Mouse (Mus musculus): ENCODE measurements around the gene Rest.

Gene Rest

DNA sequence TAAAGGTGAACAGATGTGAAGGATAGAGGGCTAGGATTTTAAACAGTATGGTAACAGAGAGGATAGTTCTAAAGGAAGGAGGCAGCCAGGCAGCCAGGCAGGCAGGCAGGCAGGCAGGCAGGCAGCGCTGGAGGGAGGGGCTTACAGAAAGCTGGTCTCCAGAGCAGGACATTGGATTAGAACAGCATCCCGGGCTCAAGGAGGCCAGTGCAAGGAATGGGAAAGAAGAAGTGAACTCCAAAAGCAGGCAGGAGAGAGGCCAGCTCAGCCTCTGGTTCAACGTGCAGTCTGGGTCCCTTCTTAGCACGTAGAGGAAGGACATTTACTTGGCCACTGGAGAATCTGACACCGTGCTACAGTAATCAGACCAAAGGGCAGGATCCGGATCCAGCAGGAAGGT lies 5.2 kb upstream of the Rest start:
- in situ Hi-C loops (cut with MboI; ENCODE audit: low pct_unique_long_range_greater_than_20kb in 1 of 2, low sequenced_read_pairs in 2 of 2, unreplicated experiment in 1 of 2), result no loop called here

DNA sequence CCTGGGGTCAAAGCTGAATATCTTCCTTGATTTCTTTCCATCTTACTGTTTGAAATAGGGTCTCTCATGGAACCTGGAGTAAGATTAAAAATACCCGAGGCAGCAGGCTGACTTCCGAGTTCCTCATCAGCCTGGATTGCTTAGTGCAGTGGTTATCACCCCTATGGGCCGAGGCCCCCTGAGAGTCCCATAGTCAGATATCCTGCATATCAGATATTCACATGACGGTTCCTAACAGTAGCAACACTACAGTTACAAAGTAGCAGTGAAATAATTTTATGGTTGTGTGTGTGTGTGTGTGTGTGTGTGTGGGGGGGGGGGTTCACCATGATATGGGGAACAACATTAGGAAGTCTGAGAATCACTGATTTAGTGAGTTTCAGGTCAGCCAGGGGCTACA lies 4.2 kb upstream of the Rest start:
- in situ Hi-C loops (cut with MboI; ENCODE audit: low pct_unique_long_range_greater_than_20kb in 1 of 2, low sequenced_read_pairs in 2 of 2, unreplicated experiment in 1 of 2), result no loop called here

- in situ Hi-C loops (cut with MboI; ENCODE audit: low pct_unique_long_range_greater_than_20kb in 1 of 2, low sequenced_read_pairs in 2 of 2, unreplicated experiment in 1 of 2), result no loop called here
Observed at GRCm38 (mm10) chr5:77262105-77262504, 3.2 kb upstream of the Rest start.

DNA sequence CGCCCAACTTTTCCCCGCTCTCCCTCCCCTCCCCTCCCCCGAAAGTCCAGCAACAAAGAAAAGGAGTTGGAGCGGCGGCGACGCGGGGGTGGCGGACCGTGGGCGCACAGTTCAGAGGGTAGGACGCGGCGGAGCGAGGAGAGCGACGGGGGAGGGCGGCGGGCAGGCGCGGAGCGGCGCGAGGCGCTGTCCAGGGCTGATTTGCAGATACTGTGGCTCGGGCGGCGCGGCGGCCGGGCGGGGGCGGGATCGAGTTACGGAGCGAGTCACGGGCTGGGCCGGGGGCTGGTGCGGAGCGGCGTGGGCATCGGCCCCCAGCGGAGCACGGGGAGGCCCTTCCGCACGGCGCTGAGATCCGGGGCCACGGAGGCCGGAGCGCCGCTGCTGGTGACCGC lies 377 bp downstream of the Rest start:
- in situ Hi-C loops (cut with MboI; ENCODE audit: low pct_unique_long_range_greater_than_20kb in 1 of 2, low sequenced_read_pairs in 2 of 2, unreplicated experiment in 1 of 2), result no loop called here

GRCm38 (mm10) chr5:77266066-77266885 lies 985 bp downstream of the Rest start:
- in situ Hi-C loops (cut with MboI; ENCODE audit: low pct_unique_long_range_greater_than_20kb in 1 of 2, low sequenced_read_pairs in 2 of 2, unreplicated experiment in 1 of 2), result no loop called here

- in situ Hi-C loops (cut with MboI; ENCODE audit: low pct_unique_long_range_greater_than_20kb in 1 of 2, low sequenced_read_pairs in 2 of 2, unreplicated experiment in 1 of 2), result no loop called here
Observed at GRCm38 (mm10) chr5:77266886-77267401, 1.7 kb downstream of the Rest start.

DNA sequence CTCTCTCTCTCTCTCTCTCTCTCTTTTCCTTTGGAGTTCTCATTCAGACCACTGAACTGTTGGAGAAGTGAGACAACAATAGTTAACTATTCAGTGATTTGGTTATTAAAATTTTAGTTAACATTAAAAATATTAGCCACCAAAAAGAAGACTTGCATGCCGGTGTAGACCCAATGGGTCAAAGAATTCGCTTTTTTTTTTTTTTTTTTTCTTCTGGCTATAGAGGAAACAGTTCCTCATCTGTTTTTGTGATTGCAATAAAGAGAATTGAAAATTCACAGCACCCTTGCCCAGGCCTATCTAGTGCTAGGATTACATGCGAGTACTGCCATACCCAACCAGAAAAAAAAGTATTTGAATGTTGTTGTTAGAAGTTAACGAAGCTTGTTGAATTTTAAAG lies 2.1 kb downstream of the Rest start:
- in situ Hi-C loops (cut with MboI; ENCODE audit: low pct_unique_long_range_greater_than_20kb in 1 of 2, low sequenced_read_pairs in 2 of 2, unreplicated experiment in 1 of 2), result no loop called here

DNA sequence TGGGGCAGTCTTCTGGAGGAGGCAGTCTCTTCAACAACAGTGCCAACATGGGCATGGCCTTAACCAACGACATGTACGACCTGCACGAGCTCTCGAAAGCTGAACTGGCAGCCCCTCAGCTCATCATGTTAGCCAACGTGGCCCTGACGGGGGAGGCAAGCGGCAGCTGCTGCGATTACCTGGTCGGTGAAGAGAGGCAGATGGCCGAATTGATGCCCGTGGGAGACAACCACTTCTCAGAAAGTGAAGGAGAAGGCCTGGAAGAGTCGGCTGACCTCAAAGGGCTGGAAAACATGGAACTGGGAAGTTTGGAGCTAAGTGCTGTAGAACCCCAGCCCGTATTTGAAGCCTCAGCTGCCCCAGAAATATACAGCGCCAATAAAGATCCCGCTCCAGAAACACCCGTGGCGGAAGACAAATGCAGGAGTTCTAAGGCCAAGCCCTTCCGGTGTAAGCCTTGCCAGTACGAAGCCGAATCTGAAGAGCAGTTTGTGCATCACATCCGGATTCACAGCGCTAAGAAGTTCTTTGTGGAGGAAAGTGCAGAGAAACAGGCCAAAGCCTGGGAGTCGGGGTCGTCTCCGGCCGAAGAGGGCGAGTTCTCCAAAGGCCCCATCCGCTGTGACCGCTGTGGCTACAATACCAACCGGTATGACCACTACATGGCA lies 2.8 kb downstream of the Rest start:
- in situ Hi-C loops (cut with MboI; ENCODE audit: low pct_unique_long_range_greater_than_20kb in 1 of 2, low sequenced_read_pairs in 2 of 2, unreplicated experiment in 1 of 2), result no loop called here

DNA sequence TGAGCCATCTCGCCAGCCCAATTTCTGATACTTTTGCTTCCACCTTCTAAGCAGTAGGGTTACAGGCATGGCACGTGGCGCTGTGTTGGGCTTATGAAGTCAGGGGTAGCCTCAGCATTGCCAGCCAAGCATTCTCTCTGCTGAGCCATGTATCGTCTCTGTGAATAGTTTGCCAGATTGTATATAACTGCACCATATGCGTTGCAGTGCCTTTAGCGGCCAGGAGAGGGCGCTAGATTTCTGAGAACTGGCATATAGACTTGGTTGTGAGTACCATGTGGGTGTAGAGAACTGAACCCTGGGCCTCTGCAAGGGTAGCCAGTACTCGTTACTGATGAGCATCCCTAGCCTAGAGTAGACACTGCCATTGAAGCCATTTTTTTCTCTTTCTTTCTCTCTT lies 4.1 kb downstream of the Rest start:
- in situ Hi-C loops (cut with MboI; ENCODE audit: low pct_unique_long_range_greater_than_20kb in 1 of 2, low sequenced_read_pairs in 2 of 2, unreplicated experiment in 1 of 2), result no loop called here

DNA sequence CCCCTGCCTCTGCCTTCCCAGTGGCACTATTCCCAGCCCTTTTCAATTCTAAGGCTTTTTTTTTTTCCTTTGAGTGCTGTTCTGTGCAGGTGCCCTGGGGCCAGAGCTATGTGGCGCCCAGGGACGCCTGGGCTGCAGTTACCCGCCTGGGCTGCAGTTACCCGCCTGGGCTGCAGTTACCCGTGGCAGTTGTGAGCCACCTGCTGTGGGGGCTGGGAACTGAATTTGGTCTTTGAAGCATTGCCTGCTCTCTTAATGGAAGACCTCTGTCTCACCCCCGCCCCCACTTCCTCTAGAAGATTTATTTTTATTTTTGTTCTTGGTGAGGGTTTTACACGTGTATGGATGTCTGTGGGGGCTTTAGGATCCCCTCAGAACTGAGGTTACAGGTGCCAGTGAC lies 7.9 kb downstream of the Rest start:
- in situ Hi-C loops (cut with MboI; ENCODE audit: low pct_unique_long_range_greater_than_20kb in 1 of 2, low sequenced_read_pairs in 2 of 2, unreplicated experiment in 1 of 2), result no loop called here

DNA sequence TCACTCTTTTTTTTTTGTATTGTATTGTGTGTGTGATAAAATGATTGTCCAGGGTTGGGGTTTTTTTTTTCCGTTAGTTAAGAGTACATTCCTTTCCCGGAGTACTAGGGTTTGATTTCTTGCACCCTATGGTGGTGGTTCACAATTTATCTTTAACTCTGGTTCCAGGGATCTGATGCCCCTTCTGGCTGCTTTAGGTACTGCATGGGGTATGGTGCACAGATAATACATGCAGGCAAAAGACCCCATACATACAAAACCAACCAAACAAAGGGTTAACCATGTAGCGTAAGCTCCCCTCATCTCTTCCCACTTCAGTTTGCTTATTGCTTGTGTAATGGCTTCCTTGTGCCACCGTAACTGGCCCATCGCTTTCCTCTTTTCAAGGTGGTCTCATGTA lies 10.7 kb downstream of the Rest start:
- in situ Hi-C loops (cut with MboI; ENCODE audit: low pct_unique_long_range_greater_than_20kb in 1 of 2, low sequenced_read_pairs in 2 of 2, unreplicated experiment in 1 of 2), result no loop called here

DNA sequence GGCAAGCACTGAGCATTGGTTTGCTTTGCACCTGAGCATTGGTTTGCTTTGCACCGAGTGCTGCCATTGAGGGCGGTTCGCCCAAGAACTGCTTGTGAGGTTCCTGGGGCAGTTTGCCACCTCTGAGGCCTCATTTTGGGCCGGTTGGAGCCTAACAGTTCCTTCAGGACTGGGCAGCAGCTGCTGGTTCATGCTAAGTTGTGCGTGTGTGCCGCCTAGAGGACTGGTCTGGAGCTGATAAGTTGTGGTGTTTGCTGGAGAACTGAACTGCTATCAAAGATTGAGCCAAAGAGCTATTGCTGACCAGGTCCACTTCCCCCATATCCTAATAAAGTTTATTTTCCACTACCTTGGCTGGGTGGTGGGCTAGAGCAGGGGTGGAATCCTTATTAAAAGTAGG lies 11.9 kb downstream of the Rest start:
- in situ Hi-C loops (cut with MboI; ENCODE audit: low pct_unique_long_range_greater_than_20kb in 1 of 2, low sequenced_read_pairs in 2 of 2, unreplicated experiment in 1 of 2), result no loop called here

DNA sequence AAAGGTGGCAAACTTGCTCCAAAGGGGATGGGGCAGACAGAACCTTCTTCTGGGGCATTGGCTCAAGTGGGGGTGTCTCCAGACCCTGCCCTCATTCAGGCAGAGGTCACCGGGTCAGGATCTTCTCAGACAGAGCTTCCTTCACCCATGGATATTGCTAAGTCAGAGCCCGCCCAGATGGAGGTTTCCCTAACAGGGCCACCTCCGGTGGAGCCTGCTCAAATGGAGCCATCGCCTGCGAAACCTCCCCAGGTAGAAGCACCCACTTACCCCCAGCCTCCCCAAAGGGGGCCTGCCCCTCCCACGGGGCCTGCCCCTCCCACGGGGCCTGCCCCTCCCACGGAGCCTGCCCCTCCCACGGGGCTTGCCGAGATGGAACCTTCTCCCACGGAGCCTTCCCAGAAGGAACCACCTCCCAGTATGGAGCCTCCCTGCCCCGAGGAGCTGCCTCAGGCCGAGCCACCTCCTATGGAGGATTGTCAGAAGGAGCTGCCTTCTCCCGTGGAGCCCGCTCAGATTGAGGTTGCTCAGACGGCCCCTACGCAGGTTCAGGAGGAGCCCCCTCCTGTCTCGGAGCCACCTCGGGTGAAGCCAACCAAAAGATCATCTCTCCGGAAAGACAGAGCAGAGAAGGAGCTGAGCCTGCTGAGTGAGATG lies 16.4 kb downstream of the Rest start:
- in situ Hi-C loops (cut with MboI; ENCODE audit: low pct_unique_long_range_greater_than_20kb in 1 of 2, low sequenced_read_pairs in 2 of 2, unreplicated experiment in 1 of 2), result no loop called here

DNA sequence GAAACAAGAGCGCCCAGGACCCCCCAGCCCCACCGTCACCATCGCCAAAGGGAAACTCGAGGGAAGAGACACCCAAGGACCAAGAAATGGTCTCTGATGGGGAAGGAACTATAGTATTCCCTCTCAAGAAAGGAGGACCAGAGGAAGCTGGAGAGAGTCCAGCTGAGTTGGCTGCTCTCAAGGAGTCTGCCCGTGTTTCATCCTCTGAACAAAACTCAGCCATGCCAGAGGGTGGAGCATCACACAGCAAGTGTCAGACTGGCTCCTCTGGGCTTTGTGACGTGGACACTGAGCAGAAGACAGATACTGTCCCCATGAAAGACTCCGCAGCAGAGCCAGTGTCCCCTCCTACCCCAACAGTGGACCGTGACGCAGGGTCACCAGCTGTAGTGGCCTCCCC lies 17.0 kb downstream of the Rest start:
- in situ Hi-C loops (cut with MboI; ENCODE audit: low pct_unique_long_range_greater_than_20kb in 1 of 2, low sequenced_read_pairs in 2 of 2, unreplicated experiment in 1 of 2), result no loop called here

DNA sequence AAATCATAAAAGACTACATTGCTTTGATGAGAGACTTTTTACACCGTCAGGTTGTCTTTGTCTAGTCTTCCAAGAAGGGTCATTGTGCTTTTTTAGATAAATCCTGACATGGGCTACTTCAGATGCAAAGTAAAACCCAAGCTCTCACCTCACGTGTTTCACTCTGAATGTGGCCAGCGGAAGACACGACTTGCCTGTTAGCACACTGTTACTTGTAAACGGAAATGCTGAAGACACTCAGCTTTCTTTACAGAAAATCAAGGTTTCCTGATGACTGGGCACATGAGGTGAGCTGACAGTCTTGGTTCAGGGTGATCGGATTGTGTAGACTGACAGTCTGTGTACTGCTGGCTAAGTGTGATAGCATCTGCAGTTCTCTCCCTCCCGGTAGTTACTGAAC lies 20.4 kb downstream of the Rest start:
- in situ Hi-C loops (cut with MboI; ENCODE audit: low pct_unique_long_range_greater_than_20kb in 1 of 2, low sequenced_read_pairs in 2 of 2, unreplicated experiment in 1 of 2), result no loop called here

GRCm38 (mm10) chr5:77286904-77287303 lies 21.6 kb downstream of the Rest start:
- in situ Hi-C loops (cut with MboI; ENCODE audit: low pct_unique_long_range_greater_than_20kb in 1 of 2, low sequenced_read_pairs in 2 of 2, unreplicated experiment in 1 of 2), result no loop called here

DNA sequence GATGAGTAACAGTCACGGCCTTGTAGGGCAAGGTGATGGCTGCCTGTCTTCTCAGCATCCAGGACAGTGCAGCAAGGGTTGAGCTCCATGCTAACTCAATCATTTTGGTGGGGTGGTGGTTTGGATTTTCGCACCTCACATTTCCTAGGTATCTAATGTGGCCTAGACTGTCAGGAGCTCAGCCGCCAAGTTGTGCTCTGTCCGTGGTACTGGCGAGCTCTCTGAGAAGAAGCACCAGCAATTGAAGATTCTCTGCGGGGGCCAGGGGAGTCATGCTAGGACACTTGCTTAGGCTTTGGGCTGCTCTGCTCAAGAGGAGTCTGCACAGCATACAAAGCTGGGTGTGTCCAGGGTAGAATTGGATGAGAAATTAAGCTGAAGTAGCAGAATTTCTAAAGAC lies 22.6 kb downstream of the Rest start:
- in situ Hi-C loops (cut with MboI; ENCODE audit: low pct_unique_long_range_greater_than_20kb in 1 of 2, low sequenced_read_pairs in 2 of 2, unreplicated experiment in 1 of 2), result no loop called here

DNA sequence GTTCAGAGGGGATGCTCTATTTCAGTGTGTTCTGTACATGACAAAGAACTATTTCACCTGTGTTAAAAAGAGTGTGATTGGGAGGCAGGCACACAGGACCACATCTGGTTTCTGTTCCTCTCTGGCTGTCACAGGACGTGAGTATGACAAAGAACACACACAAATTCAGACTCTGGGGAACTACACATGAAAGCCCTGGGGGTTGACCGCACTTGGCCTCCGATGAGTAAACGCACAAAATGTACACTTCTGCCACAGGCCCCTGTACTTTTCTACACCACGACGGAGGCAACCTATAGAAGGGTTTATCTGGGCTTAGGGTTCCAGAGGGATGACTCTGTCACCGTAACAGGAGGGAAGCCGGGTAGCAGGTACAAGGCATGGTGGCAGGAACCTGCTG lies 24.4 kb downstream of the Rest start:
- in situ Hi-C loops (cut with MboI; ENCODE audit: low pct_unique_long_range_greater_than_20kb in 1 of 2, low sequenced_read_pairs in 2 of 2, unreplicated experiment in 1 of 2), result no loop called here

GRCm38 (mm10) chr5:77290606-77291005 lies 25.3 kb downstream of the Rest start:
- in situ Hi-C loops (cut with MboI; ENCODE audit: low pct_unique_long_range_greater_than_20kb in 1 of 2, low sequenced_read_pairs in 2 of 2, unreplicated experiment in 1 of 2), result no loop called here

Data from mouse embryonic stem cell (cell line).